Comparison of ENCODE assay signal across 9 mouse cellular contexts in the genomic region with DNA sequence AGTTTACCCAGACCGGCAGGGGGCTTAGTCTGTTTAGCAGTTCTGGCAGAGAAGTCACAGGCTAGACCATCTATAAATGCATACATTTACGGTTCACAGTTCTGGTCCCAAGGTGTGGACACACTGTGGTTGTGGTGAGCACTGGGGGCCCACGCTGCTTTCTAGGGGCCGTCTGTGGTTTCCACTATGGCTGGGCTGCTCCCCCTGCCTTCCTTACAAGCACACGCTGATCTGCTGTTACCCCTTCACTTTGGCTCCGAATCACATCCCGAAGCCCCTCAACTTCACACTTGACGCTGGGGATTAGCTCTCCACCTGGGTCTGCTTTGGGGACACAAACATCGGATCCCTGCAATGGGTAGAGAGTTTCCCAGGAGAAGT. TPM values are rescaled to one million over a fixed set of nuclear protein-coding genes. Genes with fewer than 3 reads are reported as not detected.
DNase-seq lines count a peak whose midpoint lies in the region; ATAC-seq and TF ChIP-seq lines count a peak whose summit lies in the region.
"Had no signal": no experiment of that assay in that cellular context is flagged by ENCODE, and none has a peak within 500 bp of the region (broad histone marks: within the 10 kb centered on the region; RNA-seq: fewer than 3 reads in every experiment).

No protein-coding gene starts in this region.

- peaks cover 18% of the 10 kb centered on the region for H3K4me1 ChIP-seq in heart, embryonic 15.5 days (replicated peaks)
- peaks cover 27% of the 10 kb centered on the region for H3K4me1 ChIP-seq in bone marrow macrophage, adult 2 months (ENCODE audit: control insufficient read depth, insufficient read depth, low read length)
- peaks cover 16% of the 10 kb centered on the region for H3K4me1 ChIP-seq in heart, embryonic 16.5 days (ENCODE audit: control insufficient read depth, insufficient read depth, low read length)
- H3K4me1 ChIP-seq in midbrain, embryonic 15.5 days, result peaks cover 8% of the 10 kb centered on the region; the same call in 1 of the 2 replicates

- peak overlapping the region; percentile 65 for H3K4me2 ChIP-seq in heart, embryonic 15.5 days
- peak overlapping the region; percentile 69 for H3K4me2 ChIP-seq in heart, embryonic 16.5 days (ENCODE audit: low read depth, low read length)
- H3K4me2 ChIP-seq in midbrain, embryonic 15.5 days, result peak overlapping the region; percentile 48

- no peaks in the 10 kb centered on the region for H3K27me3 ChIP-seq in heart, embryonic 15.5 days
- no peaks in the 10 kb centered on the region for H3K27me3 ChIP-seq in heart, embryonic 16.5 days (ENCODE audit: control insufficient read depth, insufficient read depth, low read length)
- no peaks in the 10 kb centered on the region for H3K27me3 ChIP-seq in midbrain, embryonic 15.5 days (replicated peaks)
- H3K27me3 ChIP-seq: Patski had no signal

- 24% methylated on average over 9 of the region's 9 CpGs for WGBS in heart, embryonic 15.5 days
- 32% methylated on average over 9 of the region's 9 CpGs for WGBS in heart, embryonic 16.5 days
- WGBS in midbrain, embryonic 15.5 days, result 23% methylated on average over 9 of the region's 9 CpGs

- intact Hi-C loops in heart, postnatal 14 days (cut with DNase I), result no loop called here

- peak overlapping the region; percentile 41 for H3K4me3 ChIP-seq in heart, embryonic 15.5 days
- peak overlapping the region; percentile 12; the same call in 1 of the 2 replicates for H3K4me3 ChIP-seq in bone marrow macrophage, adult 2 months (ENCODE audit: insufficient read depth, low read length)
- H3K4me3 ChIP-seq in heart, embryonic 16.5 days (ENCODE audit: low read length), result peak overlapping the region; percentile 46
- H3K4me3 ChIP-seq in midbrain, embryonic 15.5 days, result peak overlapping the region; percentile 15; the same call in 1 of the 2 replicates

- no peak for DNase-seq in heart, postnatal 14 days
- DNase-seq in adrenal gland, postnatal 10 days, result no peak
- no peak for DNase-seq in testis, postnatal 10 days (ENCODE audit: low spot score)
- DNase-seq: spleen, adult 18-20 months had no signal

- H3K9ac ChIP-seq in heart, embryonic 15.5 days, result no peak overlapping the region
- H3K9ac ChIP-seq in heart, embryonic 16.5 days (ENCODE audit: low read length), result no peak overlapping the region
- H3K9ac ChIP-seq in midbrain, embryonic 15.5 days, result no peak overlapping the region

- ATAC-seq in heart, embryonic 15.5 days (replicated peaks; ENCODE audit: insufficient number of reproducible peaks, insufficient read depth, low FRiP score, low read depth), result no peak
- no peak for ATAC-seq in heart, embryonic 16.5 days (replicated peaks; ENCODE audit: extremely low read depth, insufficient read depth, low FRiP score)
- ATAC-seq in midbrain, embryonic 15.5 days (replicated peaks), result no peak
- ATAC-seq: Patski had no signal

- no peak overlapping the region; the same call in 1 of the 2 replicates for H3K27ac ChIP-seq in heart, embryonic 15.5 days
- no peak overlapping the region for H3K27ac ChIP-seq in bone marrow macrophage, adult 2 months (ENCODE audit: insufficient read depth, low read depth, low read length)
- no peak overlapping the region for H3K27ac ChIP-seq in heart, embryonic 16.5 days (ENCODE audit: low read length)
- no peak overlapping the region for H3K27ac ChIP-seq in midbrain, embryonic 15.5 days

- no peaks in the 10 kb centered on the region for H3K36me3 ChIP-seq in heart, embryonic 15.5 days
- no peaks in the 10 kb centered on the region for H3K36me3 ChIP-seq in heart, embryonic 16.5 days (ENCODE audit: control insufficient read depth, insufficient read depth)
- H3K36me3 ChIP-seq in midbrain, embryonic 15.5 days (replicated peaks), result no peaks in the 10 kb centered on the region

- H3K9me3 ChIP-seq in heart, embryonic 15.5 days (replicated peaks), result no peaks in the 10 kb centered on the region
- no peaks in the 10 kb centered on the region for H3K9me3 ChIP-seq in heart, embryonic 16.5 days (replicated peaks; ENCODE audit: control insufficient read depth, low read length)
- no peaks in the 10 kb centered on the region for H3K9me3 ChIP-seq in midbrain, embryonic 15.5 days

- TF ChIP-seq POLR2A in bone marrow macrophage, adult 2 months (IDR thresholded peaks at IDR 0.05; ENCODE audit: borderline replicate concordance, low read depth, low read length), result no peak

- no peak for TF ChIP-seq CTCF in bone marrow macrophage, adult 2 months (IDR thresholded peaks at IDR 0.05; ENCODE audit: low read depth, low read length)

RNA-seq across cellular contexts. Expression of a gene that starts 26.3 kb away (rescaled TPM):
- polyA plus RNA-seq in heart, embryonic 15.5 days (2015; fragmentation: Nextera tagmentation; extraction: Ambion mirVana), result 16.6 and 21.8 TPM in 2 replicates
- 100 to 1,000 TPM in 1 of 2 experiments, 10 to 100 TPM in 1; 89.4 to 100 TPM for total RNA-seq in heart, postnatal 14 days (2021)
- 16.6 and 24.0 TPM in 2 replicates for polyA plus RNA-seq in bone marrow macrophage, adult 2 months (2012; ENCODE audit: insufficient read depth, insufficient read length, missing spikeins)
- polyA plus RNA-seq in heart, embryonic 16.5 days (2015; fragmentation: Nextera tagmentation; extraction: Ambion mirVana), result 17.8 and 21.8 TPM in 2 replicates
- polyA plus RNA-seq in midbrain, embryonic 15.5 days (2015; fragmentation: Nextera tagmentation; extraction: Ambion mirVana), result 44.0 and 51.8 TPM in 2 replicates
- 10 to 100 TPM; 63.1 to 69.5 TPM for total RNA-seq in adrenal gland, postnatal 10 days (2021)

RNA-seq across cellular contexts. Expression of a gene that starts 29.7 kb away (rescaled TPM):
- 26.3 and 32.3 TPM in 2 replicates for polyA plus RNA-seq in heart, embryonic 15.5 days (2015; fragmentation: Nextera tagmentation; extraction: Ambion mirVana)
- 10 to 100 TPM; 28.5 to 30.5 TPM for total RNA-seq in heart, postnatal 14 days (2021)
- polyA plus RNA-seq in bone marrow macrophage, adult 2 months (2012; ENCODE audit: insufficient read depth, insufficient read length, missing spikeins), result 305 and 317 TPM in 2 replicates
- polyA plus RNA-seq in heart, embryonic 16.5 days (2015; fragmentation: Nextera tagmentation; extraction: Ambion mirVana), result 32.7 and 35.0 TPM in 2 replicates
- polyA plus RNA-seq in midbrain, embryonic 15.5 days (2015; fragmentation: Nextera tagmentation; extraction: Ambion mirVana), result 5.5 and 5.9 TPM in 2 replicates
- 10 to 100 TPM; 56.1 to 61.2 TPM for total RNA-seq in adrenal gland, postnatal 10 days (2021)
